Mouse (Mus musculus) limb, embryonic 13.5 days (tissue): ENCODE results near the gene Vps11. TPM values are rescaled to one million over a fixed set of nuclear protein-coding genes. Genes with fewer than 3 reads are reported as not detected.
"Not testable (repeated sequence)": the region's sequence is repeated elsewhere in the genome, so short reads cannot be mapped to it uniquely, and the experiment has no call there.

Experiments
- ATAC-seq: fragments of 200-750 bp; cut with Nextera tagmentation; 2 replicates; pipeline ENCODE4 v1.8.0; 2017; ENCODE audit warnings: low read depth, moderate number of reproducible peaks, moderate TSS enrichment; ENCODE audit not compliant: low FRiP score
- H3K27ac ChIP-seq: fragments of 300-500 bp; sonication (generic); 2 replicates; pipeline ENCODE4 v1.5.1; 2015; ENCODE audit warnings: inconsistent platforms, mild to moderate bottlenecking, moderate library complexity
- H3K27me3 ChIP-seq: fragments of 300-500 bp; sonication (generic); 2 replicates; pipeline ENCODE4 v1.6.1; 2015; ENCODE audit warnings: mild to moderate bottlenecking, inconsistent platforms
- H3K36me3 ChIP-seq: fragments of 300-500 bp; sonication (generic); 2 replicates; pipeline ENCODE4 v1.6.1; 2015; ENCODE audit warnings: inconsistent platforms, mild to moderate bottlenecking, moderate library complexity
- H3K4me1 ChIP-seq: fragments of 300-500 bp; sonication (generic); 2 replicates; pipeline ENCODE4 v1.6.1; 2015; ENCODE audit warnings: inconsistent platforms
- H3K4me2 ChIP-seq: fragments of 300-500 bp; sonication (generic); replicated peaks from 2 replicates; pipeline ENCODE4 v1.6.1; 2015; ENCODE audit warnings: inconsistent platforms, mild to moderate bottlenecking, moderate library complexity
- H3K4me3 ChIP-seq: fragments of 300-500 bp; sonication (generic); 2 replicates; pipeline ENCODE4 v1.5.1; 2015; ENCODE audit warnings: moderate library complexity, mild to moderate bottlenecking, inconsistent platforms
- H3K9ac ChIP-seq: fragments of 300-500 bp; sonication (generic); 2 replicates; pipeline ENCODE4 v1.6.1; 2015; ENCODE audit warnings: mild to moderate bottlenecking, inconsistent platforms
- H3K9me3 ChIP-seq: fragments of 300-500 bp; sonication (generic); 2 replicates; pipeline ENCODE4 v1.6.1; 2016; ENCODE audit warnings: inconsistent platforms
- WGBS: fragments of 180-500 bp; shearing (Covaris S2); methylation state at CpG from one replicate; pipeline ENCODE4 v1.1.7; 2015; 5-methylcytosine and 5-hydroxymethylcytosine counted together
- polyA plus RNA-seq: library from polyadenylated mRNA; unstranded; fragments of >200 nt; fragmentation: Nextera tagmentation; extraction: Ambion mirVana; gene quantifications from 2 replicates; pipeline ENCODE4 v1.2.1, GENCODE M21; 2015

The Vps11 gene
- polyA plus RNA-seq, 1 experiment from 2014 or later, result 28.9 TPM

DNA sequence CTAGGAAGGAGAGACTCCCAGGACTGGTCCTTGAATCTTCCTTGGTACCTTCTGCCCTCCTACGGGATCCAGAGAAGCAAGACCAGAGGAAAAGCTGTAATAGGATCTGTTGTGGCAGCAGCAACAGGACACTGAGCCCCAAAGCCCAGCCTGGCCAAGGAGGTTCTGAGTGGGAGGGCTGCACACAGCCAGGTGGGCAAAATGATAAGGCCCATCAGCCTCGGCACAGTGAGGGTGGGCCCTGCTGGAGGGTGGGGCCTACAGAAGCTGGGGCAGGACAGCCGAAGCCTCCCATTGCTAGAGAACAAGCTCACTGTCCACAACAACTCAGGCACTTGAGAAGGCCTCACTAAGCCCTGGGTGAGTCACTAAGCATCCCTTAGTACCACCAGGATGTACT is 19.3 kb downstream of the Vps11 start:
- no peak for ATAC-seq
- Histone ChIP-seq H3K4me2 (no peak overlapping the region), H3K36me3 (peaks cover 55% of the 10 kb centered on the region), H3K27me3 (no peaks in the 10 kb centered on the region), H3K27ac (no peak overlapping the region), H3K9ac (0 out of 2 replicates have a peak overlapping the region, but pooled peaks have one; percentile 19), H3K4me3 (0 out of 2 replicates have a peak overlapping the region, but pooled peaks have one; percentile 0), H3K4me1 (peaks cover 13% of the 10 kb centered on the region), H3K9me3 (no peaks in the 10 kb centered on the region)
- WGBS, result 82% methylated on average over 3 of the region's 3 CpGs

DNA sequence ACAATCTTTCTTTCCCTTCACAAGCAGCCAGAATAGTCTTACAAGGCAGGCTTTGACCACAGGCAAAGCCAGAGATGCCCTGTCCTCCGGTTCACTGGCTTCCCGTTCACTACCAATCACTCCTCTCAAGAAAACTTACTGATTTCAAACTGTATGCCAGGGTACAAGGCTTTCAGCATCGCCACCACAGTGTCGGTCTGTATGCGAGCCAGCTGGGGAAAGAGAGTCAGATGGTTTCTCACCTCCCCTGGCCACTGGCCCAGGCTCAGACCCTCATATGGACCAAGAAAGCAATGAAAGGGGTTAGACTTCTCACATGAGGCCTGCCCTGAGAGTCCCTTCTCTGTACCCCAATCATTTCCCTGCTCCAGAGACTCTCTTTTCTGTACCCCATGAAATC is 20.0 kb downstream of the Vps11 start:
- H3K9me3 ChIP-seq, result no peaks in the 10 kb centered on the region
- H3K4me2 ChIP-seq, result no peak overlapping the region
- ATAC-seq, result no peak
- H3K27ac ChIP-seq, result no peak overlapping the region
- WGBS, result 87% methylated on average over 5 of the region's 5 CpGs
- peak overlapping the region; percentile 0; the same call in 1 of the 2 replicates for H3K4me3 ChIP-seq
- no peaks in the 10 kb centered on the region for H3K27me3 ChIP-seq
- 0 out of 2 replicates have a peak overlapping the region, but pooled peaks have one; percentile 19 for H3K9ac ChIP-seq
- peaks cover 55% of the 10 kb centered on the region for H3K36me3 ChIP-seq
- H3K4me1 ChIP-seq, result peaks cover 20% of the 10 kb centered on the region

DNA sequence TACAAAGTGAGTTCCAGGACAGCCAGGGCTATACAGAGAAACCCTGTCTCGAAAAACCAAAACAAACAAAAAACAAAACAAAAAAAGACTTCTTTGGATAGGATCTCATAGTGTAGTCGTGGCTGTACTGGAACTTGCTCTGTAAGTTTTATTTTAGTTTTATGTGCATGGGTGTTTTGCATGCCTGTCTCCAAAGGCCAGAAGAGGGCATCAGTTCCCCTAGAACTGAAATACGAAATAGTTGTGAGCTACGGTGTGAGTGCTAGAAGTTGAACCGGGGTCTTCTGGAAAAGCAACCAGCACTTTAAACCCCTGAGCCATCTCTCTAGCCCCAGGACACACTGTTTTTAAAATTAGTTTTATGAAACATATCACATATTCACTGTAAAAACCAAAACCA is 22.9 kb downstream of the Vps11 start:
- no peak for ATAC-seq
- H3K36me3 ChIP-seq, result peaks cover 51% of the 10 kb centered on the region
- no peak overlapping the region for H3K27ac ChIP-seq
- no peaks in the 10 kb centered on the region for H3K27me3 ChIP-seq
- H3K4me2 ChIP-seq, result no peak overlapping the region
- WGBS, result 80% methylated on average over 5 of the region's 5 CpGs
- H3K9me3 ChIP-seq, result no peaks in the 10 kb centered on the region
- H3K9ac ChIP-seq, result no peak overlapping the region
- H3K4me3 ChIP-seq, result no peak overlapping the region
- peaks cover 26% of the 10 kb centered on the region for H3K4me1 ChIP-seq

DNA sequence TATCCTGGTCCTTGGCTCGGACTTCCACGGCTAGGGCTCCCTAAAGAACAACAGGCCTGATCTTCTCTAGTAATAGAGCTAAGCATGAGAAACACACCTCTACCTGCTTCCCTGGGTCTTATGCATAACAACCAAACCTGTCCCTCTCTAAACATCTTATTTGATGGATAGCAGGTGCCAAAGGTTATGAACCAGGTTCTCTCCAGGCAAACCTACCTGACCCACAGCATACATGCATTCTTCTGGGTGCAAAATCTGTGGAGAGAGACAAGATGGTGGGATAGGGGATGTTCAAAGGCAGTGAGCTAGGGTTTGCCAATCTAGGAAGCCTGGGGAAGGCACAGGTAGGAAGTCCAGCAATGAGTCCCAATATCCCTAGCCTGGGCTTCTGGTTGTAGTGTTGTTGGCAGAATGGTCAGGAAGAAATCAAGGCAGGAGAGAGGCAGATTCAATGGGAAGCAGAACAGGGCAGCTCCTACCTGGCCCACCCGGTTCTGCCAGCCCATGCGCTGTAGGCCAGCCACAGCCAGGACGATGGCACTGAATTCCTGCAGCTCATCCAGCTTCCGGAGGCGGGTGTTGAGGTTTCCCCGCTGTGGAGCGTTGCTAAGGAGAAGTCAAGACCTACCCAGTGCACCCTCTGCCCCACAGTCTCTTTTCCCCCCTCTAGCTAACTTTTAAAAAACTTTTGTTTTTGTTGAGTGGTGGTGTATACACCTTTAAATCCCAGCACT is 23.9 kb downstream of the Vps11 start:
- peaks cover 61% of the 10 kb centered on the region for H3K36me3 ChIP-seq
- ATAC-seq, result no peak
- H3K4me1 ChIP-seq, result peaks cover 20% of the 10 kb centered on the region
- 75% methylated on average over 9 of the region's 9 CpGs for WGBS
- H3K27ac ChIP-seq, result 0 out of 2 replicates have a peak overlapping the region, but pooled peaks have one; percentile 28
- H3K4me2 ChIP-seq, result peak overlapping the region; percentile 73
- peak overlapping the region; percentile 99; the same call in 1 of the 2 replicates for H3K9ac ChIP-seq
- no peaks in the 10 kb centered on the region for H3K27me3 ChIP-seq
- no peaks in the 10 kb centered on the region for H3K9me3 ChIP-seq
- H3K4me3 ChIP-seq, result peak overlapping the region; percentile 92

DNA sequence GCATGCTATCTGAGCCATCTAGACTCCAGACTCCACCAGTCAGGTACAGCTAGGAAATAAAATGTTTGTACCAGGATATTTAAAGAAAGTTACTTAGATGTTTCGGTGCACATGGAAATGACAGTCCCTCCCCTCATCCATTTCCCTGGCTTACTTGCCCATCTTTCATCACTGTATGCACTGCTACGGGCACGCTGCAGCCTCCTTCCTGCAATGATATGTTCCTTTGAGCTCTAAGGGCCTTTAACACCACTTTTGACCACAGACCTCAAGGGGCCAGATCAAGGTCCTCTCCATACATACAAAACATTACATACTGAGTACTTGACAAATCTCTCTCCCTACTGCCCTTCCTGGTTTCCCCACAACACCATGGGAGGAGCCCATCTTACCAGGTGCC is 24.5 kb downstream of the Vps11 start:
- peak overlapping the region; percentile 73 for H3K4me2 ChIP-seq
- peak overlapping the region; percentile 99 for H3K9ac ChIP-seq
- peak overlapping the region; percentile 48; the same call in 1 of the 2 replicates for H3K27ac ChIP-seq
- peaks cover 20% of the 10 kb centered on the region for H3K4me1 ChIP-seq
- 76% methylated on average over 3 of the region's 3 CpGs for WGBS
- no peaks in the 10 kb centered on the region for H3K9me3 ChIP-seq
- peak overlapping the region; percentile 92 for H3K4me3 ChIP-seq
- ATAC-seq, result no peak
- no peaks in the 10 kb centered on the region for H3K27me3 ChIP-seq
- H3K36me3 ChIP-seq, result peaks cover 67% of the 10 kb centered on the region

DNA sequence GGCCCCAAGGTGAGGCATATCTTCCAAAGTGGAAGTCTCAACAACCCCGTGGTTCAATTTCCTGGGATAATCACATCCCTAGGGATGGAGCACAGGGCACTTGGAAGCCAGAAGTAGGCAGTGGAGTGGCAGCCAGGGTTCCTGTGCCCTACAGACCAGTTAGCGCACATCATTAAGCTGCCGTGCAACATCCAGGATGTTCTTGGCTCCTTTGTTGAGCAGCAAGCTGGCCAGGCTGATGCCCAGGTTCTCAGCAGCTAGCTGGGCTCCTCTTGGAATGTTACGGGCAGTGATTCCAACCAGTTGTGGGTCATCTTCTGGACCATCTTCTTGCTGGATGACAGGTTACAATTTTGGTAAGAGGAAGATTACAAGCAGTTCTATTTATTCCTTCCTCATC is 25.0 kb downstream of the Vps11 start:
- Histone ChIP-seq H3K4me3 (peak overlapping the region; percentile 92), H3K36me3 (peaks cover 70% of the 10 kb centered on the region), H3K27ac (peak overlapping the region; percentile 48; the same call in 1 of the 2 replicates), H3K4me1 (peaks cover 20% of the 10 kb centered on the region), H3K9ac (peak overlapping the region; percentile 99), H3K4me2 (peak overlapping the region; percentile 73)
- ATAC-seq, H3K9me3 ChIP-seq, H3K27me3 ChIP-seq: not testable (repeated sequence)
- WGBS, result 33% methylated on average over 4 of the region's 4 CpGs

DNA sequence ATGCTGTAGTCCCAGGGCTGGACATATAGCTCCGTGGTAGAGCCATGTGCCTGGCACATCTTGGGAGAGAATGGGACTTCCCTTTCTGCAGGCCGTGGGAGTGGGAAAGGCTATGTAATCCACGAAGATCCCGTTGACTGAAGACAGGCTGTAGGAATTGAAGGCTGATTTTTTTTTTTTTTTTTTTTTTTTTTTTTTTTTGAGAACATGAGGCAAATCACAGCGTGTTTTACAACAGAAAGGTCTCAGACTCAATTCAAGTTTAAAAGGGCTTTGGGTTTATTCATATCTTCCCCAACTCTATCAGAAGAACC is 25.4 kb downstream of the Vps11 start:
- H3K4me1 ChIP-seq, result peaks cover 20% of the 10 kb centered on the region
- H3K36me3 ChIP-seq, result peaks cover 70% of the 10 kb centered on the region
- peak overlapping the region; percentile 73 for H3K4me2 ChIP-seq
- WGBS, result 2% methylated on average over 5 of the region's 5 CpGs
- H3K4me3 ChIP-seq, result peak overlapping the region; percentile 92
- H3K27ac ChIP-seq, result peak overlapping the region; percentile 97; the same call in 1 of the 2 replicates
- peak overlapping the region; percentile 99 for H3K9ac ChIP-seq
- H3K27me3 ChIP-seq, result no peaks in the 10 kb centered on the region
- H3K9me3 ChIP-seq, result no peaks in the 10 kb centered on the region
- no peak for ATAC-seq

DNA sequence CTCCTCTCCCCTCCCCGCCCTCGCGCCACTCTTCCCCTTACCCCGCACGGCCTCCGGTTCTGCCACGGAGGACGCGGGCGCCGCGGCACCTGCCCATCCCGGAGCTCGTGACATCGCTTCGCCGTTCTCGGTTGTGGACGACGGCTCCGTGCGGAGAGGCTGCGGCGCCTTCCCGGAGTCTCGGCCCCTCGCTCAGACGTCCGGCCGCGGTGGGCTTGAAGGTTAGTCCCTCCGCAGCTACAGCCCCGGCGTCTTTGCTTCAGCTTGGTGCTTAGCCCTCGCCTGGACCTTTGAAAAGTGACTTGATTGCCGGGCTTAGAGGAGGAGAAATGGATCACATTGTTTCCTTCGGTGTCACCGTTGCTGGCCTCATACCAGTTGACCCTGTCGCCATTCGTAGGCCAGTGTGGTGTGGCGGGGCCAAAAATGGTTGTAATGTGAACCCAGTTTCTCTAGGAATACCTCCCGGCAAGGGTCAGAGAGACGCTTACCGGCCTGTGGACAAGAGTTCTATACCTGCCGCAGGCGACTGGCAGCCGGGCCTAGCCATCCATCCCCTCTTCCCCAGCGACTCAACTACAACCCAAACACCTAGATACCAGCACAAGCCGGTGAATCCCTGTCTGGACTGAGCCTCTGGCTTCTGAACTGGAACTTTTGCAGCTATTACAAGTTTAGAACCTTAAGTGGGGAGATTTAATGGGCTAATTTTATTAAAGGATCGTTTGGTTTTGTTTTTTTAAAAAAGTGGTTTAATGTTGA is 26.0 kb downstream of the Vps11 start:
- 0 out of 2 replicates have a peak, but pooled peaks have one; percentile 4 for ATAC-seq
- Histone ChIP-seq H3K4me3 (peak overlapping the region; percentile 92), H3K4me2 (peak overlapping the region; percentile 73), H3K27ac (peak overlapping the region; percentile 97), H3K9ac (peak overlapping the region; percentile 99), H3K36me3 (peaks cover 70% of the 10 kb centered on the region), H3K9me3 (no peaks in the 10 kb centered on the region), H3K27me3 (no peaks in the 10 kb centered on the region), H3K4me1 (peaks cover 20% of the 10 kb centered on the region)
- WGBS, result 0% methylated on average over 50 of the region's 50 CpGs

DNA sequence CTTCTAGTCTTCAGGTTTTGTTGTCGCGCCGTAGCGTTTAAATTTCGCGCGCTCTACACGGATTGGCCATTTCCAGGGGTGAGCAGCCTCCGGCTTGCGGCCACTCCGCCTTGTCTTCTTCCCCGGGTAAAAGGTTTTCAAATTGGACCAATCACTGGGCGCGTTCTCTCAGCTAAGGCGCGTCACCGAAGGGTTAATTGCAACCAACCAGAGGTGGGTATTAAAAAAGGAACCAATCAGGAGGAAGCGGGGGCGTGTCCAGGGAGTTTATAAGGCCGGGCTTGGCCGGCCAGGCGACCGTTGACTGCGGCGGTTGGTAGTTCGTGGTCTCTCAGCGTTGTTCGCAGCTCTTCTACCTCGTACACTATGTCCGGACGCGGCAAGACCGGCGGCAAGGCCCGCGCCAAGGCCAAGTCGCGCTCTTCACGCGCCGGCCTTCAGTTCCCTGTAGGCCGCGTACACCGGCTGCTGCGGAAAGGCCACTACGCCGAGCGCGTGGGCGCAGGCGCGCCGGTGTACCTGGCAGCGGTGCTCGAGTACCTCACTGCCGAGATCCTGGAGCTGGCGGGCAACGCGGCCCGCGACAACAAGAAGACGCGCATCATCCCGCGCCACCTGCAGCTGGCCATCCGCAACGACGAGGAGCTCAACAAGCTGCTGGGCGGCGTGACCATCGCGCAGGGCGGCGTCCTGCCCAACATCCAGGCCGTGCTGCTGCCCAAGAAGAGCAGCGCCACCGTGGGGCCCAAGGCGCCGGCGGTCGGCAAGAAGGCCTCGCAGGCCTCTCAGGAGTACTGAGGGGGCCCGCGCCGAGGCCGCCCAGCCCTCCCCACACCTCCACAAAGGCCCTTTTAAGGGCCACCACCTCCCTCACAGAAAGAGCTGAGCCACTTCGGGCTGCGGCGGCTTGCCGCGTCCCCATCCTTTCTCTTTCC is 26.8 kb downstream of the Vps11 start, which contains the start of gene H2afx:
Gene H2afx, plus strand, starts transcription at position 299 of the 935 bp plus-strand sequence.
- peak within 1 kb of the TSS; percentile 92 for H3K4me3 ChIP-seq
- under 1% methylated on average over 91 of the region's 91 CpGs for WGBS
- H3K27me3 ChIP-seq, result no peaks in the 10 kb centered on the region
- peak within 1 kb of the TSS; percentile 73 for H3K4me2 ChIP-seq
- H3K36me3 ChIP-seq, result peaks cover 74% of the 10 kb centered on the region
- H3K27ac ChIP-seq, result peak within 1 kb of the TSS; percentile 97
- no peaks in the 10 kb centered on the region for H3K9me3 ChIP-seq
- peaks cover 20% of the 10 kb centered on the region for H3K4me1 ChIP-seq
- ATAC-seq, result peak; percentile 97
- peak within 1 kb of the TSS; percentile 99 for H3K9ac ChIP-seq

DNA sequence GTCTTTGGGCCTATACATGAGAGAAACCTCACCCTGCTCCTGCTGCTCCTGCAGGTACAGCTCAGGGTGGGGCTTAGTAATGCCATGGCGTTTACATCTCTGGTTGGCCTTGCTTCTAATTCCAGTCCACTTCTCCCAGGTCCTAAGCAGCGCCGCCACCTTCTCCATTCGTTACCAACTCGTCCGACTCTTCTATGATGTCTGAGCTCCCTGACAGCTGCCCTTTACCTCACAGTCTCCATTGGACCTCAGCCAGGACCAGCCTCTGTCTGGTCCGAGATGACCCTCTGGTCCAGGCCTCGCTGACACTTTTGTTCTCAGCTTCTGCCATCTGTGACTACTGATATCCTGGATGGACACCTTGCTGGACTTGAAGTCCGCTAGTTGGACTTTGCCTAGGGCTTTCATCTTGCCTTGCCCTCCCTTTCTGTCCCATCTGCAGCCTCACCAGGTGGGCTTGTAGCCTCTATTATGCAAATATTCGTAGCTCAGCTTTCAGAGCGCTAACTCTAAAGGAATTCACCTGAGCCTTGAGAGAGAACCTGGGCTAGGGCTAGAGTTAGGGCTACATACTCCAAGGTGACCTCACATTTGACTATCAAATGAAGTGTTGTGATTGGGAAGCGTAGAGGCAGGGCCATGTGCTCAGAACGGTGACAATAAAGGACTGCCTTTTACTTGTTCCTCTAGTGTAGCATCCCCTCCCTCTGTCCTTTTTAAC is 28.4 kb downstream of the Vps11 start:
- no peak for ATAC-seq
- H3K27ac ChIP-seq, result no peak overlapping the region
- peaks cover 73% of the 10 kb centered on the region for H3K36me3 ChIP-seq
- no peaks in the 10 kb centered on the region for H3K27me3 ChIP-seq
- H3K9me3 ChIP-seq, result no peaks in the 10 kb centered on the region
- no peak overlapping the region for H3K9ac ChIP-seq
- no peak overlapping the region for H3K4me2 ChIP-seq
- H3K4me1 ChIP-seq, result peaks cover 21% of the 10 kb centered on the region
- H3K4me3 ChIP-seq, result no peak overlapping the region
- WGBS, result 97% methylated on average over 13 of the region's 13 CpGs

DNA sequence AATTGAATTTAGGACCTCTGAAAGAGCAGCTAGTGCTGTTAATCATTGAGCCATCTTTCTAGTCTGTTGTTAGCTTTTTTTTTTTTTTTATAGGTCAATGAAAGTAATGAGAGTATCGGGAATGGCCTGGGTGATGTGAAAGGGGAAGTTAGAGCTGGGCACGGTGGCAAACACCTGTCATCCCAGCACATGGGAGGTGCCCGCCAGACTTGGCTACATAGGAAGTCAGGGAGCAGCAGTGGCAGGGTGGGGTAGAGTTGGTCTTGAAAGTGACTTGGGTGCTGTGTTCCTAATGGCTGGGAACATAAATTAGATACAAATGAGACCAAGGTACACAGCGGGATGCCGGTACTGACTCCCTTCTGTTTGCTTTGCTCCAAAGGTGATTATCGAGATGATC is 30.7 kb downstream of the Vps11 start:
- Histone ChIP-seq H3K9me3 (no peaks in the 10 kb centered on the region), H3K27me3 (no peaks in the 10 kb centered on the region), H3K4me3 (no peak overlapping the region), H3K4me1 (peaks cover 12% of the 10 kb centered on the region), H3K4me2 (no peak overlapping the region), H3K27ac (no peak overlapping the region), H3K9ac (no peak overlapping the region), H3K36me3 (peaks cover 57% of the 10 kb centered on the region)
- 87% methylated on average over 6 of the region's 6 CpGs for WGBS
- ATAC-seq, result no peak
